Mouse (Mus musculus): ENCODE results near the gene Cpm.

Cpm gene

DNA sequence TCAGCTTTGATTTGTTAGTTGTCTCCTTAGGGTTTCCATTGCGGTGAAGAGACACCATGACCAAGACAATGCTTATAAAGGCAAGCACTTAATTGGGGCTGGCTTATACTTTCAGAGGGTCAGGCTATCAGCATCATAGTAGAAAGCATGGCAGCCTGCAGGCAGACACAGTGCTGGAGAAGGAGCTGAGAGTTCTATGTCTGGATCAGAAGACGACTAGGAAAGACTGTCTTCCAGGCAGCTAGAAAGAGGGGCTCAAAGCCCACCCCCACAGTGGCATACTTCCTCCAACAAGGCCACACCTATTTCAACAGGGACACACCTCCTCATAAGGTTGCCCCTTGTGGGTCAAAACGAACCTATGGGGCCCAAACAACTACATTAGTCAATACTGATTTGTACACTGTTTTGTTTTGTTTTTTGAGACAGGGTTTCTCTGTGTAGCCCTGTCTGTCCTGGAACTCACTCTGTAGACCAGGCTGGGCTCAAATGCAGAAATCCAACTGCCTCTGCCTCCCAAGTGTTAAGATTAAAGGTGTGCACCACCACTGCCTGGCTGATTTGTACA is 8.3 kb upstream of the Cpm start:
- no peak for DNase-seq (ENCODE audit: low spot score)

DNA sequence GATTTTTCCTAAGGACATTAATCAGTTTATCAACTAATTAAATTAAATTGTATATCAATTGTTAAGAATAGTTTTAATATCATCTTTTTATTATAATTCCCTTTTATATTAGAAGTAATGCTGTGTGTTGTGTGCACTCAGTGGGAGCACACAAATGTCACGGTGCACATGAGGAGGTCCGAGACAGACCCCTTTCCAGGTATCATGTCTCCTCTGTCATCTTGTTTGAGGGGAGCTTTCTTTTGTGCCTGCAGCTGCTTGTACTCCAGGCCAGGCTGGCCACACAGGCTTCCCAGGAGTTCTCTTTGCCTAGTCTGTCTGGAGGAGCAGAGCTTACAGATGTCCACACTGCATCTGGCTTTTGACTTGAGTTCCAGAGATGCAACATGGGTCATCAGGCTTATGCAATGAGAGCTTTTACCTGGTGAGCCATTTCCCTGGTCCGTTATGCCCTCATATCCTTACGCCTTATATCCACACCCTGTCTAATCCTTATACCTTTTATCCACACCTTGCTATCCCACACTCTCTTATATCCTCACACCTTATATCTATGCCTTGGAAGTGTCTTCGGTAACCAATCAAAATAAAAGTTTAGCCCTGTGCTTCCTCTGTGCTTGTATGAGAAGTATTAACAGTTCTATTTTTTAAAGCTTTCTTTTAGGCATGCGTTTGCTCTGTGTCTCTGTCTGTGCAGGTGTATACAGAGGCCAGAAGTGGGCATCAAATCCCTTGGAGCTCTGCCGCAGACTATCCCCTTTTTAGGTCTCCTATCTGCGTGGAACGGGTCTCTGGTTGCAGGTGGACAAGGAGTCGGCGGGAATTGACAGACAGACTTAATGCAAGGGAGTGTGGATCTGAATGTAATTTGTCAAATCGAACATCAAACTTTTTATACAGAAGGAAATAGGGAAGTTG is 7.4 kb upstream of the Cpm start:
- DNase-seq (ENCODE audit: low spot score) = no peak

DNA sequence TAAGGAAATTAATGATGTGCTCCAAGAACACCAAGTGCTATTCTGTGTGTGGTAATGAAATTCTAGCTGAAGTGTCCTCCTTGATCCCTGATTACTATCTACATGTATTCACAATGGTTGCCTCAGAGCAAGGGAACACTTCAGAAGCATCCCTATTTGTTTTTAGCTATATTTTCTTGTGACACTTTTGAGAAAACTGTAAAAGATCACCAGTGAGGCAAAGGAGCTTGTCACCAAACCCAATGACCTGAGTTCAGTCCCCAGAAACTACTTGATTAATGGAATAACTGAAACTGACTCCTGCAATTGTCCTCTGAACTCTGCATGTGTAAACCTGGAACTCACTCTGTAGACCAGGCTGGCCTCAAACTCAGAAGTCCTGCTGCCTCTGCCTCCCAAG is 5.9 kb upstream of the Cpm start:
- no peak for DNase-seq (ENCODE audit: low spot score)

DNA sequence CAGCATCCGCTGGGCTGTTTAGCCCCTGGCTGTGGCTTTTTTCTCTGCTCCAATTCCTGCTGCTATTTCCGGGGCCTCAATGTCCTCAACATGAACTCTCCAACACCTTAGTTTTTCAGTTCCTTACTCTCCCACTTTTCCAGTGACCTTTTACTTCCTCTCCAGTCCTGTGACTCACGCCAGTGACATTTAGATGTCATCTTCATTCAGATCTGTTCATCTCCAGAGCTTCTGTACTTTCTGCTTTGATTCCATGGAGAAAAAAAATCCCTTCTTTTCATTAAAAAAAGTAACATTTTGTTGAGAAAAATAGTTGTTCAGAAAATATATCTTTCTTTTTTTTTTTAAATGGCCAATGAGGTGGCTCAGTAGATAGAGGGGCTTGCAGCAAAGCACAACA is 5.1 kb upstream of the Cpm start:
- DNase-seq (ENCODE audit: low spot score) = no peak

DNA sequence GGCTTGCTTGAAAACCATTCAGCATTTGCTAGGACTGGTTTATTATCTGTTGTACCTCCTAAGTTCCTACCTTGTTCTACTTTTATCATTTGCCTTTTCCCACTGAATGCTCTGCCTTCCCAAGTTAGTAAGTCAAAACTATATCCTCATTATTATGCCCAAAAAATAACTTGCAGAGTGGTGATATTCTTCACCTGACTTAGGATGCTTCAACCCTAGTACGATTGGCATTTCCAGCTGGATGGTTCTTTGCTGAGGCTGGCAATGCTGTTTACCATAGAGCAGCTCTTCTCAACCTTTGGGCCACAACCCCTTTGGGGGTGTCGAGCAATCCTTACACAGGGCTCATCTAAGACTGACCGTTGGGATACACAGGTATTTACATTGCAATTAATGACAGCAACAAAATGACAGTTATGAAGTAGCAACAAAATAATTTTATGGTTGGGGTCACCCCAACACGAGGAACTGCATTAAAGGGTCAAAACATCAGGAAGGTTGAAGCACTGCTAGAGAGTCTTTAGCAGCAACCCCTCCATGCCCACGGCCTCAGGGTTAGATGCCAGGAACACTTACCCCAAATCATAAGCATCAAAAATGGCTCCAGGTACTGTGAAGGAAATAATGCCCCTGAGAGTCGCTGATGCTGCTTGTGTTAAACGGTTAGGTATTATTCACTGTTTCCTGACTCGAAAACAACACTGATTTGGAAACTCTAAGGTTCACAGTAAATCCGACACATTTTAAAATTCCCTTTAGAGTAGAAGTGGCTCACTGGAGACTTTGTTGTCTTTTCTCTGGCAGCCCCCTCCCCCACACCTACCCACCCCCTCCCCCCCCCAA is 4.4 kb upstream of the Cpm start:
- no peak for DNase-seq (ENCODE audit: low spot score)

DNA sequence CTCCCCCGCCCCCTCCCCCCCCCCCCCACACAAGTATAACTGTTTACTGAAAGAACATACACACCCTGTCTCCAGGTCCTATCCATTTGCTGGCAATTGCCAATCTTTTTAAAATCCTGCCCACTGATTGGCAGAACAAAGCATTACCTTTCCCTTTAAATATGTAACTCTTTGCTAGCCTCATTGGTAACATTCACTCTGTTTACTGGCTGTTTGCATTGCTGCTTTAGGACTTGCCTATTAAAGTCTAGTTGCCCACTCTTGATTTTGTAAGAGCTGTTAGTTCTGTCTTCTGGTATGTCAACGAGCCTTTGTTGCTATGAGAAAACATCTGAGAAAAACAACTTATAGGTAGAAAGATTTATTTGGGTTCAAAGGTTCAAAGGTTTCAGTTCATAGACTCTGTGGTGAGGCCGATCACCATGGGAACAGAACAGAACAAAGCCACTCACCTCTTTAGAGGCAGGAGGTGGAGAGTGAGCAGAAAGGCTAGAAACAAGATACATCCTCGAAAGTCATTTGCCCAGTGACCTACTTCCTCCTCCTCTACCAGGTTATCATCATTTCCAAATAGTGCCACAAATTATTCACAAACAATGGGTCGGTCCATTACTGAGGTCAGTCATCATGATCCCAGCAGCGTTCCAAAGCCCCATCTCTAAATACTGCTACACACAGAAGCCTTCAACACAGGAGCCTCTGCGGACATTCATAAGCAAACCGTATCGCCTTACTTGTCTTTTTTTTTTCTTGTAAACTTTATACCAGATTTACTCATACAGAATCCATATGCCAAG is 3.6 kb upstream of the Cpm start:
- no peak for DNase-seq (ENCODE audit: low spot score)

DNA sequence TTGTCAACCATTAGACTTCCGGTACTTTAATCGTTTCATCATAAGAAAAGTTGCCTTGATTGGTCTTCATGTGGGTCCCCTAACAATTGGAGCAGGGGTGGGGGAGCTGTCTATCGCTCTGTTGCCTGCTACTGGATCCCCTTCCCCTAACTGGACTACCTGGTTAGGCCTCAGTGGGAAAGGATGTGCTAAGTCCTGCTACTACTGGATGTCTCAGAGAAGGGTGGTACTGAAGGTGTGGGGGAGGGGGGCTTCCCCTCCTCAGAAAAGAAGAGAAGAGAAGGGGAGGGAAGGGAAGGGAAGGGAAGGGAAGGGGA is 3.0 kb upstream of the Cpm start:
- no peak for DNase-seq (ENCODE audit: low spot score)

DNA sequence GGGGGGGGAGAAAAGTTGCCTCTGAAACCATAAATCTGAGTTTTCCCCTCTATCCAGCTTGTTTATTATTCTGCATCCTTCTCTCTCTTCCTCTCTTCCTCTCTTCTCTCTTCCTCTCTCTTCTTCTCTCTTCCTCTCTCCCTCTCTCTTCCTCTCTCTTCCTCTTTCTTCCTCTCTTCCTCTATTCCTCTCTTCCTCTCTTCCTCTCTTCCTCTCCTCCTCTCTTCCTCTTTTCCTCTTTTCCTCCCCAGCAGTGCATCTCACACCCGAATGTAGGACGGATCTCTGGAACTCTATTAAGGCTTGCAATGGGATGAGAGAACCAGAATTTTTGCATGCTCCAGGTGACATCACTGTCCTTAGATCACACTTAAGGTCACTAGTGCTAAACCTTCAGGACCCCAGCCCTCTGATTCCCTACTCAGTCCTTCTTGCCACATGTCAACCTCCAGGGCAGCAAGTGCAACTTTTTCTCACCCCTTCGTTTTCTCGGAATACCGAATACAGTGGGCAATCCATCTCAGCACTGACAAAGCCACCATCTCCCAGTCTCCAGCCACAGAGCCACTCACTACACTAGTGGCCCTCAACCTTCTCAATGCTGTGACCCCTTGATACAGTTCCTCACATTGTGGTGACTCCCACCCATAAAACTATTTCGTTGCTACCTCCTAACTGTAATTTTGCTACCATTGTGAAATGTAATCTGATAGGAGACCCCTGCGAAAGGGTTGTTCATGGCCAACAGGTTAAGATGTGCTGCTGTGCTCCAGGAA is 2.3 kb upstream of the Cpm start:
- no peak for DNase-seq (ENCODE audit: low spot score)

DNA sequence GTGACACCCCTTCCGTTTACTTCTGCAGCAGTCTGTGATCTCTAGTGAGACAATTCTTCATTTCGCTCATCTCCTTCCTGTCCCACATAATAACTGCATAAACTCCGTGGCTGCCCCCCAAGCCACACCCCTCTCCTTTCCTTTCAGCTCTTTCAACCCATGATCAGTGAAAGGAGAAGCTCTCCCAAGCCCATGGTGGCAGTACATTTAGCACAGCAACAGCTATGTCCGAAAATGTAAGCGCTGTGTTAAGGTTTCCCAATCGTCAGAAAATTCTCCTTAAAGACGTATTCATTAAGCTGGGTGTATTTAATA is 1.7 kb upstream of the Cpm start:
- DNase-seq (ENCODE audit: low spot score) = no peak

DNA sequence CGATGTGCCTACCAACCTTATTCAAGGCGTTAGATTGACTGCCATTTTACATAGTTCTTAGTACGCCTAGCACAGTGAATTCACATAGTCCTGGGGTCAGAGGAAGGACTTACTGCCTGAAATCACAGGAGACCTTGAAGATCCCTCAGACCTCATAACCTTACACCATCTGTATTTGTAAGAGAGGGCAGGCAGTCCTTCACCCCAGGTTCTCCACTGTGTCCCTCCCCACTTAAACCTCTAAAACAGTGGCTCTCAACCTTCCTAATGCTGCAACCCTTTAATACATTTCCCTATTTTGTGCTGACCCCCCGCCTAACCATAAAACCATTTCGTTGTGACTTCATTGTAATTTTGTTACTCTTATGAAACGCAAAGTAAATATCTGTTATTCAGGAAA is 1.4 kb upstream of the Cpm start:
- DNase-seq (ENCODE audit: low spot score) = no peak

DNA sequence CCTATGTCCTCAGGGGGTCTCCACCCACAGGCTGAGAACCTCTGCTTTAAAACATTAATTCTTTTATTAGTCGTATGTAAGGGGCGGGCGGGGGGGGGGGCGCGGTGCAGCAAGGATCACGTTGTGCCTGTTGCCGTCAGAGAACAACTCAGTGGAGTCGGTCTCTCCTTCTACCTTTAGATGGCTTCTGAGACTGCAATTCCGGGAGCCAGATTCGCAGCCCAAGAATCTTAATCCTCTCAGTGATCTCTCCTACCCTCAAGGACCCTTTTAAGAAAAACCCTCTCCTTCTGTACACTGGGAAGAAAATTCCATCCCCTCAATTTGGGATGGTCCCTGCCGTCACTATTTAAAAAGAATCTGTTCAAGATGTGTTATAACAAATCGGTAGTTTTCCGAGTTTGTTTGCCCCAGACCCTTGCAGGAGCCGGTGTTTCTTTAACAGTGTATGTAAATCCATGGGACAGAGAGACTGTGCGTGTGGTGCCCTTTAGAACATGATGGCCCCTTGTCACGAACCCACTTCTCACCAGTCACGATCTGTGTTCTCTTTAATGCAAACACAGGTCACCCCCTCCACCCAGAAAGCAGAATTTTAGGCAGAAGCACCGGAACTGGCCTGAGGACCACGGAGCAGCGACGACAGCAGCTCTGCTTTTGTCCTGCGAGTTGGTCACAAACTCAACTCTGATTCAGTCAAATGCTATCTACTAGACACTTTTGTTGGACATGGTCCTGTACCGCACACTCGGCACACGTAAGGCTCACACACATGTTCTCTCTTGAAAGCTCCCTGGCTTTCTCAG is 734 bp upstream of the Cpm start:
- DNase-seq (ENCODE audit: low spot score) = no peak

DNA sequence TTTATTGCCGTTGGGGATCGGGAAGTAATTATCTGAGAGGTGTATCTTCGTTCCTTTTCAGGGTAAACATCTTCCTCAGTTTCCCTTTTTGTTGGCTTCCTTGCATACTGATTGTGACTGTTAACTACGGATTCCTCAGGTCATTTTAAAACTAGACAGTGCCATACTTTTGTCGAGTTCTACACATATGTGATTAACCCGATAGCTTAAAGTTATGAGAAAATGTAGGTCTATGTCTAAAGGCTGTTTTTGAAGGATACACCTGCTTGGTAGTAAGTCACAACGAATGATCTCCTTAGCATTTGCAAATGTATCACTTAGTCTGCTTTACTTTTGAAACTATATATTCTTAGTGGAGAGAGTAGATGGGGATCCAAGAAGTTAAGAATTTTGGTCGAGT is 876 bp downstream of the Cpm start:
- no peak for DNase-seq (ENCODE audit: low spot score)

DNA sequence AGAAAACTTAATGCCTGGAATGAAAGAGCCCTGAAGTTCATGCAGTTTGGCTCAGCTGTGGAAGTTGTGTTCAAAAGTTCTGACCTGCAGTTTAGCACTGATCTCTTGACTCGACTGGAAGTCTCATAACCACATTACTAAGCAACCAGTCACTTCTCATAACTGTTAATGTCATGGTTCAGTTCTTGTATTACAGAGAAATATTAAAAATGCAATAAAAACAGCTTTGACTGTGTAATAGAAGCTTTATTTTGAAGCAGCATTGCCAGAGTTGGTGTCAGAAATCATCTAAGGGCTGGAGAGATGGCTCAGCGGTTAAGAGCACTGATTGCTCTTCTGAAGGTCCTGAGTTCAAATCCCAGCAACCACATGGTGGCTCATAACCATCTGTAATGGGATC is 1.5 kb downstream of the Cpm start:
- no peak for DNase-seq (ENCODE audit: low spot score)

DNA sequence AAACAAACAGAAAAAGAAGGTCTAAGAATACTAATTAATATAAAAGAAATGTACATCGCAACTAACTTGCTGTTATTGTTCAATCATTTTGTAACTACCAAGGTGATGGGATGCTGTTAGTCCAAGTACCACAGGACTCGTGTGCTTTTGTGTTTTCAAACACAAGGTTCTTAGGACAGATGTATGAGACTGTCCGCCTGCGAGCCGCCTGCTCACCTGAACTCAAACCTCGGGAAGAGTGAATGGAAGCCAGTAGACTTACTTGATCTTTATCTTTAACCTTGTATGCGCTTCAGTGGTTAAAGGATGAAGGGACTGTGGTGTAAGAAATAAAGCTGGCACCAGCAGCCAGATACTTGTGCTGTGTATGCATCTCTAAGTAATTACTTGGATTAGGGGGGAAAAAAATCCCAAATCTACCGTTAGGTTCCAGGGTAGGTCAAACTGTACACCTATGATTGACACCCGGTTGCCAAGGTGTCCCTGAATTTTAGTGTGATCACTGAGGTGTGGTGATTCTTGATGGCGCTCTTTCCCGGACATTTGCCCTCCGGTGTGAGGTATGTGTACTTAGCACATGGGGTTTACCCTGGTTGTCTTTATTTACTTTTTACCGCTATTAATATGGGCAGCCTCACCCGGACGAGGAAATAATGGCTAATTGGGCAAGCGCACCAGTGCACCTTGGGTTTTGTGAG is 2.4 kb downstream of the Cpm start:
- DNase-seq (ENCODE audit: low spot score) = no peak

DNA sequence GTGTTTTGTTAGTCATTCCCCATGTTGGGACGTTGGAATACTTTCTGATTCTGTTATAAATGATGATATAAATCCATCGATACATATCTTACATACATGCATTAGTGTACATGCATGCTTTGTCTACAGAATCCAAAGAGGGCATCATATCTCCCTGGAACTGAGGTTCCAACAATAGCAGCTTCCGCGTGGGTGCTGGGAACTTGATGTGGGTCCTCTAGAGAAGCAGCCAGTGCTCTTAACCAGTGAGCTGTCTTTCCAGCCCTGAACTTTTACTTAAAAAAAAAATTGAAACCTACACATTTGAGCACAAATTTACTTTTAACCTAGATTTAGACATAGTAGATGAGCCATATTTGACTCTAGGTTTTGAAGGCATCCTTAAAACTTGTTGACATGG is 3.1 kb downstream of the Cpm start:
- DNase-seq (ENCODE audit: low spot score) = no peak

DNA sequence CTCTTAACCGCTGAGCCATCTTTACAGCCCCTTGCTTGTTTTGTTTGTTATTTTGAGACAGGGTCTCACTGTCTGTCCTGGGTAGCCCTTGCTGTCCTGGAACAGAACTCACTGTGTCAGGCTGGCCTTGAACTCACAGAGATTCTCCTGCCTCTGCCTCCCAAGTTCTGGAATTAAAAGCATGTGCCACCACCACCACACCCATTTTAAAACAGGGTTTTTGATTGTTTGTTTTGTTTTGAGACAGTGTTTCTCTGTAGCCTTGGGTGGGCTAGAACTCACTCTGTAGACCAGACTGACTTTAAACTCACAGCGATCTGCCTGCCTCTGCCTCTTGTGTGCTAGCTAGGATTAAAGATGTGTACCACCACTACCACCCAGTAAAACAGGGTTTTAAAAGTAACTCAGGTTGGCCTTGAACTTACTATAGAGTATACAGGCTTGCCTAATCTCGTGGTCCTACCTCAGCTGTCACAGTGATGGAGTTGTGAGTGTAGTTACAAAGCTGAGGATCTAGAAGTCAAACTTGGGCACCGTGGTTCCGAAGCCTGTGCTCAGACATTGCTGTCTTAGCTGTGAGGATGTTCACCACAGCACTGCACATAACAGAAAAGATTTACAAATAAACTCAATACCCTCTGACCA is 4.4 kb downstream of the Cpm start:
- no peak for DNase-seq (ENCODE audit: low spot score)

DNA sequence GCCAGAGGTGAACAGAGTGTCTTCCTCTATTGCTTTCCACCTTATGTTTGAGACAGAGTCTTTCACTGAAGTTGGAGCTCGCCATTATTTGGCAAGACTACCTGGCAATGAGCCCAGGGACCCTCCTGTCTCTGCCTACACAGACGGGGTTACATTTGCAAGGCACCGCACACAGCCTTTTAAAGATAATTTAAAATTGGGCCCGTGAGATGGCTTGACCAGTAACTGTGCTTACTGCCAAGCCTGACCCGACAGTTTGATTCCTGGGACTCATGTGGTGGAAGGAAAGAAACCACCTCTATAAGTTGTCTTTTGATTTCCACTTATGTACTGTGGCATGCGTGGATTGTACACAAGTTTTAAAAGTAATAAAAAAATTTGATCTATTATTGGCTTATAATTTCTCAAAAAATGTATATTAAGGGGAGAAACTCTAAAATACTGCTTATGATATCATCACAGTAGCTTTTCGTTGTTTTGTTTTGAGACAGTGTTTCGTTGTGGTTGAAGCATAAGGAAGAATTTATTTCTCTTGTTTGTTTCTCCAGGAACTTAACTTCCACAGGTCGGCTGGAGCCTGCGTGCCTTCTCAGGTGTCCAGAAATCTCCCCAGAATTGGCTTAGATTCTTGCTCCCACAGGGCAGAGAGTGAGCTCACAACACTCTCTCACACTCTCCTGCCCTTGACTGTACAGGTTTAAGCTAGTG is 5.2 kb downstream of the Cpm start:
- DNase-seq (ENCODE audit: low spot score) = no peak

DNA sequence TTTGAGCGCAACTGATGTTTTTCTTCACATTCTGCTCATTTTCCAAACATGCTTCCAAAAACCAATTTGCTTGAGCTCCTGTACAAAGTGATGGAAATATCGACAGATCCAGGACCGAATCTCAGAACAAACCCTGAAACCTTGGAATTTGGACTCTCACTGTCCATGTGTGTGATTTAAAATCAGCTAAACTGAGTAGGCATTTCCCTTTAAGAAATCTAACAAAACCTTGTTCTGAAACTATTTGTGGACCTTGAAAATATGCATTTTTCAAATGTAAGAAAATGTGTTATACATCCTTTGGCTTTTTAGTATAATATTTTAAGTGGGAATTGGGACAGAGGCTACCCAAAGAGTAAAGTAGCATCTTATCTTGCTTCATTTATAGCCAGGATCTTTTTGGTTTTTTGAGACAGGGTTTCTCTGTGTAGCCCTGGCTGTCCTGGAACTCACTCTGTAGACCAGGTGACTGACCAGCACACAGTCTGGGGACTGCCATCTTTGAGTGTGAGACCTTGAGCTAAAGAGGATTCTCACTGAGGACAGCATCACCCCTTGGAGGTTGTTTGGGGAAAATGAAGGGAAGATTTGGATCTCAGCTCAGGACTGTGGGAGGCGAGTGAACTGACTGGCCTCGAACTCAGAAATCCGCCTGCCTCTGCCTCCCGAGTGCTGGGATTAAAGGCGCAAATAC is 5.9 kb downstream of the Cpm start:
- DNase-seq (ENCODE audit: low spot score) = no peak

All from ovary, adult 18-20 months (tissue).